In the genomic region with DNA sequence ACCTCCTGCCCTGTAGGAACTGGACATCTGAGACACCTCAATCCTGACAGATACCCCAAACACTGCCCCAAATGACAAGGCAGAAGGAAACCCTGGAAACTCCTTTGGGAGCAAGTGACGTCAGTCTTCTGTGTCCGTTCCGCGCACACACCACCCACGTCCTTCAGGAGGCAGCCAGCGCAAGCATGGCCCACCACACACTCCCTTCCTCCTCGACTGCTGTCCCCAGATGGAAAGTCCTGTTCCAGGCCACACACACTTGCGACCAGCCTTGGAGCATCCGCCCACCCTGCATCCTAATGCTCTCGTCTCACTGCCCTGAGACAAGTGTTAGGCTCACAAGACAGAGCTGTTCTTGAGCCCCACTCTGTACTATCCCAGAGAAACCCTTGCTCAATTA, we compare ENCODE assay signal across 25 mouse cellular contexts. TPM values are rescaled to one million over a fixed set of nuclear protein-coding genes. Genes with fewer than 3 reads are reported as not detected.
DNase-seq lines count a peak whose midpoint lies in the region; ATAC-seq lines count a peak whose summit lies in the region.
"Had no signal": no experiment of that assay in that cellular context is flagged by ENCODE, and none has a peak within 500 bp of the region (broad histone marks: within the 10 kb centered on the region; RNA-seq: fewer than 3 reads in every experiment).

No protein-coding gene starts in this region.

- H3K9me3 ChIP-seq in midbrain, embryonic 12.5 days = no peaks in the 10 kb centered on the region
- H3K9me3 ChIP-seq in midbrain, embryonic 16.5 days (replicated peaks; ENCODE audit: control insufficient read depth, low read length, poor library complexity, severe bottlenecking) = no peaks in the 10 kb centered on the region
- H3K9me3 ChIP-seq: embryonic facial prominence, embryonic 10.5 days; forebrain, embryonic 13.5 days; G1E; heart, embryonic 10.5 days; hindbrain, embryonic 12.5 days had no signal

- H3K4me2 ChIP-seq in midbrain, embryonic 12.5 days (replicated peaks) = no peak overlapping the region
- H3K4me2 ChIP-seq in midbrain, embryonic 16.5 days (ENCODE audit: low read length) = no peak overlapping the region
- H3K4me2 ChIP-seq: forebrain, embryonic 13.5 days; hindbrain, embryonic 12.5 days had no signal

- 95% methylated on average over 10 of the region's 10 CpGs for WGBS in midbrain, embryonic 12.5 days
- WGBS in midbrain, embryonic 16.5 days = 92% methylated on average over 10 of the region's 10 CpGs

- intact Hi-C loops in left cerebral cortex, postnatal 4 days (cut with DNase I) = no loop called here

- peaks cover 94% of the 10 kb centered on the region for H3K36me3 ChIP-seq in midbrain, embryonic 12.5 days
- H3K36me3 ChIP-seq in midbrain, embryonic 16.5 days (ENCODE audit: control insufficient read depth, insufficient read depth, low read length) = peaks cover 48% of the 10 kb centered on the region

- H3K27me3 ChIP-seq in midbrain, embryonic 12.5 days = no peaks in the 10 kb centered on the region
- no peaks in the 10 kb centered on the region for H3K27me3 ChIP-seq in midbrain, embryonic 16.5 days (ENCODE audit: control insufficient read depth, insufficient read depth, low read depth, low read length)
- H3K27me3 ChIP-seq: forebrain, embryonic 13.5 days; hindbrain, embryonic 12.5 days had no signal

- no peak overlapping the region for H3K9ac ChIP-seq in midbrain, embryonic 12.5 days (replicated peaks)
- H3K9ac ChIP-seq in midbrain, embryonic 16.5 days (ENCODE audit: low read depth, low read length) = no peak overlapping the region
- H3K9ac ChIP-seq: forebrain, embryonic 13.5 days; forebrain, postnatal 0 days; hindbrain, embryonic 12.5 days had no signal

- no peak for DNase-seq in frontal cortex, postnatal 25 days (ENCODE audit: low spot score in 2 of 2)
- peak; percentile 59 to 73 for DNase-seq in left cerebral cortex, adult 18-20 months (ENCODE audit: low spot score in 2 of 2)
- DNase-seq in left cerebral cortex, postnatal 4 days = no peak
- DNase-seq in brain, adult 2 months (ENCODE audit: low read depth, low spot score) = peak; percentile 59
- no peak for DNase-seq in cerebellum, adult 18-20 months
- DNase-seq: adrenal gland, adult 8-10 months; adrenal gland, postnatal 36 days; B cell, adult 2 months; cerebellum, adult 11 months; cerebellum, adult 9-10 months; cerebellum, postnatal 25 days; forebrain, postnatal 0 days; gastrocnemius, postnatal 14 days; heart, postnatal 10 days; heart, postnatal 4 days had no signal

- H3K4me3 ChIP-seq in midbrain, embryonic 12.5 days = no peak overlapping the region
- no peak overlapping the region for H3K4me3 ChIP-seq in midbrain, embryonic 16.5 days (ENCODE audit: low read depth, low read length)
- H3K4me3 ChIP-seq: embryonic facial prominence, embryonic 10.5 days; forebrain, embryonic 13.5 days; heart, embryonic 10.5 days; hindbrain, embryonic 12.5 days had no signal

- 0 out of 2 replicates have a peak overlapping the region, but pooled peaks have one; percentile 15 for H3K27ac ChIP-seq in midbrain, embryonic 12.5 days (replicated peaks)
- H3K27ac ChIP-seq in midbrain, embryonic 16.5 days (ENCODE audit: low read length) = no peak overlapping the region
- H3K27ac ChIP-seq: embryonic facial prominence, embryonic 10.5 days; forebrain, embryonic 13.5 days; heart, embryonic 10.5 days; hindbrain, embryonic 12.5 days had no signal

- ATAC-seq in frontal cortex, adult (ENCODE audit: low TSS enrichment) = peak; percentile 65
- no peak for ATAC-seq in midbrain, embryonic 12.5 days (ENCODE audit: low FRiP score, low read depth)
- no peak for ATAC-seq in midbrain, embryonic 16.5 days
- ATAC-seq: CD4-positive, CD25-positive, alpha-beta regulatory T cell, adult 4 months; forebrain, embryonic 13.5 days; forebrain, postnatal 0 days; hindbrain, embryonic 16.5 days had no signal

- no peaks in the 10 kb centered on the region for H3K4me1 ChIP-seq in midbrain, embryonic 12.5 days
- H3K4me1 ChIP-seq in midbrain, embryonic 16.5 days (ENCODE audit: control insufficient read depth, insufficient read depth, low read length) = no peaks in the 10 kb centered on the region
- H3K4me1 ChIP-seq: embryonic facial prominence, embryonic 10.5 days; forebrain, embryonic 13.5 days; heart, embryonic 10.5 days; hindbrain, embryonic 12.5 days had no signal

RNA-seq across cellular contexts. Expression of gene Ncf1, which starts 25.9 kb away (rescaled TPM):
- 1 to 10 TPM; 5.3 to 7.7 TPM for total RNA-seq in left cerebral cortex, adult 18-20 months (2021)
- total RNA-seq in left cerebral cortex, postnatal 4 days (2021) = 1 to 10 TPM; 2.5 to 3.7 TPM
- 2.2 and 3.1 TPM in 2 replicates for polyA plus RNA-seq in midbrain, embryonic 12.5 days (2016; fragmentation: Nextera tagmentation; extraction: Ambion mirVana)
- 2.5 and 2.7 TPM in 2 replicates for polyA plus RNA-seq in midbrain, embryonic 16.5 days (2015; fragmentation: Nextera tagmentation; extraction: Ambion mirVana)

RNA-seq across cellular contexts. Expression of gene Gtf2i, which starts 59.3 kb away (rescaled TPM):
- 100 to 1,000 TPM; 204 to 207 TPM for total RNA-seq in left cerebral cortex, adult 18-20 months (2021)
- 100 to 1,000 TPM; 172 to 181 TPM for total RNA-seq in left cerebral cortex, postnatal 4 days (2021)
- 220 and 243 TPM in 2 replicates for polyA plus RNA-seq in midbrain, embryonic 12.5 days (2016; fragmentation: Nextera tagmentation; extraction: Ambion mirVana)
- 133 and 164 TPM in 2 replicates for polyA plus RNA-seq in midbrain, embryonic 16.5 days (2015; fragmentation: Nextera tagmentation; extraction: Ambion mirVana)

Comparison
In these comparisons a context has a peak if more than half of its experiments do, and no peak if none do; other contexts are left out.
1. DNase-seq: peak in left cerebral cortex, adult 18-20 months (2 of 2) and brain, adult 2 months (single experiment); none in frontal cortex, postnatal 25 days (0 of 2), left cerebral cortex, postnatal 4 days (single experiment) and cerebellum, adult 18-20 months (0 of 2).